Mouse (Mus musculus) cerebellum, adult 2 months (tissue): ENCODE results near the gene Zeb2.

ENCODE experiments used
- CTCF ChIP-seq: fragments of 200-500 bp; IDR thresholded peaks from 2 replicates; pipeline ENCODE4 v1.5.1; 2011; ENCODE audit warnings: low read depth, mild to moderate bottlenecking, control low read depth, low read length, moderate library complexity, borderline replicate concordance; ENCODE audit not compliant: insufficient read depth
- POLR2A ChIP-seq: fragments of 200-500 bp; IDR thresholded peaks from 2 replicates; pipeline ENCODE4 v1.6.1; 2011; ENCODE audit warnings: low read length, control low read depth, borderline replicate concordance; ENCODE audit not compliant: insufficient read depth

GRCm38 (mm10) chr2:45102191-45102638 lies 15.0 kb downstream of the Zeb2 start:
- no peak for TF ChIP-seq POLR2A
- TF ChIP-seq CTCF, result no peak
